Mouse (Mus musculus) liver (tissue): Measurements from ENCODE around the gene Zfr2.
"Not testable (repeated sequence)": the region's sequence is repeated elsewhere in the genome, so short reads cannot be mapped to it uniquely, and the experiment has no call there.

Source experiments
- DNase-seq: peaks from one replicate; pipeline ENCODE4 v3.0.0-alpha.2; 2020; ENCODE audit warnings: mixed read lengths

Zfr2 gene

GRCm38 (mm10) chr10:81202978-81203720 lies 29.8 kb upstream of the Zfr2 start:
- peak; percentile 78 for DNase-seq

GRCm38 (mm10) chr10:81204137-81204536 lies 28.8 kb upstream of the Zfr2 start:
- DNase-seq = no peak

- DNase-seq = no peak
These were observed 22.8 kb upstream of the Zfr2 start for GRCm38 (mm10) chr10:81210154-81210553.

DNA sequence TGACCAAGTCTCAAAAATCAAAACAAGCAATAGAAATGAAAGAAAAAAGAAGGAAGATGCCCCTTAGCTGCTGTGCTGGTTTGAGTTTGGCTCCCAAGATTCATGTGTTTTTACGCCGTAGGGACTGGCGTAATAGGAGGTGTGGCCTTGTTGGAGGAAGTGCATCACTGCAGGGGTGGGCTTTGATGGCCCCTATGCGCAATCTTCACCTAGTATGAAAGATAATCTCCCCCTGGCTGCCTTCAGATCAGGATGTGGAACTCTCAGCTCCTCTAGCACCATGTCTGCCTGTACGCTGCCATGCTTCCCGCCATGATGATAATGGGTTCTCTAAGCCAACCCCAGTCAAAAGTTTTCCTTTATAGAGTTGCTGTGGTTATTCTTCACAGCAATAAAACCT lies 16.7 kb upstream of the Zfr2 start:
- DNase-seq = no peak

DNA sequence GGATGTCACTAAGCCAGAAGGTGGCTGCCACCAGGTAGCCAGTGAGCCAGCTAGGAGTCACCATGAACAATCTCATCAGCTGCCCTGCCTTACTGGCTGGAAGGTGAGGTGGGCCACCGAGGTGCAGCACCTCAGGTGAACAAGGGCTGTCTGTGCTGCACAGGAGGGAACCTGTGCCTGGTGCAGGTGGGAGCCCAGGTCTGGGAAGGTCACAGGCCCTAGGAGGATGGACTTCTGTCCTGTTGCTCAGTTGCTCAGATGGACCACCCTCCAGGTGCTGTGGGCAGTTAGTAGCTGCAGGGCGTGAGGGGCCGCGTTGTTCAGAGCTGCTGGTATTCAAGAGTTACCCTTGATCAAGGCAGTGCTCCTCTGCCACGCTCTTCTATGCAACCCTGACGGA lies 16.1 kb upstream of the Zfr2 start:
- no peak for DNase-seq

DNA sequence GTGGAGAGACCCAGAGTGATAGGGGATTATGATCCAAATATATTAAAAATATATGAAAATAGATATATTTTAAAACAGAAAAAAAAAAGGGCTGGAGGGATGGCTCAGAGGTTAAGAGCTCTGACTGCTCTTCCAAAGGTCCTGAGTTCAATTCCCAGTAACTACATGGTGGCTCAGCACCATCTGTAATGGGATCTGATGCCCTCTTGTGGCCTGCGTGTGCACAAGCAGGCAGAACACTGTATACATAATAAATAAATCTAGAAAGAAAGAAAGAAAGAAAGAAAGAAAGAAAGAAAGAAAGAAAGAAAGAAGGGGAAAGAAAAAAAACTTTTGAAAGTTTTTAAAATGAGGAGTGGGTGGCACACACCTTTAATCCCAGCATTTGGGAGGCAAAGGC lies 15.7 kb upstream of the Zfr2 start:
- DNase-seq = peak; percentile 37

DNA sequence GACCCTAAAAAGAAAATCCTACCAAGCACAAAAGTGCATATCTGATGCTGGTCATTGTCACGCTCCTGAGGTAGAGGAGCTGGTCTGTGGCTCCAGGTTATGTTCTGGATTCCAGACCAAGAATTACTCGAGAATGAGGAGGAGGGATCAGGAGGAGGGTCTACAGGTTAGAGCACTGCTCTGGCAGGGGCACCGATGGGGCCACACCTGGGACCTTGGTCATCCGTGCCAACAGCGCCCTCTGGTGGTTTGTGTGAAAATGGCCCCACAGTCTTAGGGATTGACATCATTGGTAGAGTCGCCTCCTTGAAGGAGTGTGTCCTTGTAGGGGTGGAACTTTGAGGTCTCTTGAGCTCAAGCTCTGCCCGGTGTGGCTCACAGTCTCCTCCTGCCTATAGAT lies 15.0 kb upstream of the Zfr2 start:
- peak; percentile 77 for DNase-seq

DNA sequence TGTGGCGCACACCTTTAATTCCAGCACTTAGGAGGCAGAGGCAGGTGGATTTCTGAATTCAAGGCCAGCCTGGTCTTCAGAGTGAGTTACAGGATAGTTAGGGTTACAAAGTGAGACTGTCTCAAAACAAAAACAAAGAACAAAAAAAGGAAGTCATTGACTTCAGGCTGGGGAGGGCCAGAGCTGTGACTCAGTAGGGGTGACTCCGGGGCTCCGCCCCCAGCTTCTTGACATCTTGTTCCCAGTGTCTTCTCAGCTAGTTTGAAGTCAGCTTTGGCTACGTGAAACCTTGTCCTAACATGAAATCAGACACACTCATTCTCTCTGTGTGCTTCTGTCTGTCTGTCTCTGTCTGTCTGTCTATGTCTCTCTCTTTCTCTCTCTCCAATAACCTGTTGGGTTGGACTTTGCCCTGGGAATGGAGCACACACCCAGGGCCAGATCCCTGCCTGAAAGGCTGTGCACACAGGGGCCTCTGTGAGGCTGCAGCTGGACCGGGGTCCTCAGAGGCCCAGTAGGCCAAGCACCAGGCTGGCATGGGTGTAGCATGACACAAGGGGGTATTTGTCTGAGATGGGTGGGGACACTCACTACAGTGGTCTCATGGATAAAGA lies 11.4 kb upstream of the Zfr2 start:
- DNase-seq = no peak

GRCm38 (mm10) chr10:81223731-81224130 lies 9.2 kb upstream of the Zfr2 start:
- DNase-seq = not testable (repeated sequence)

DNA sequence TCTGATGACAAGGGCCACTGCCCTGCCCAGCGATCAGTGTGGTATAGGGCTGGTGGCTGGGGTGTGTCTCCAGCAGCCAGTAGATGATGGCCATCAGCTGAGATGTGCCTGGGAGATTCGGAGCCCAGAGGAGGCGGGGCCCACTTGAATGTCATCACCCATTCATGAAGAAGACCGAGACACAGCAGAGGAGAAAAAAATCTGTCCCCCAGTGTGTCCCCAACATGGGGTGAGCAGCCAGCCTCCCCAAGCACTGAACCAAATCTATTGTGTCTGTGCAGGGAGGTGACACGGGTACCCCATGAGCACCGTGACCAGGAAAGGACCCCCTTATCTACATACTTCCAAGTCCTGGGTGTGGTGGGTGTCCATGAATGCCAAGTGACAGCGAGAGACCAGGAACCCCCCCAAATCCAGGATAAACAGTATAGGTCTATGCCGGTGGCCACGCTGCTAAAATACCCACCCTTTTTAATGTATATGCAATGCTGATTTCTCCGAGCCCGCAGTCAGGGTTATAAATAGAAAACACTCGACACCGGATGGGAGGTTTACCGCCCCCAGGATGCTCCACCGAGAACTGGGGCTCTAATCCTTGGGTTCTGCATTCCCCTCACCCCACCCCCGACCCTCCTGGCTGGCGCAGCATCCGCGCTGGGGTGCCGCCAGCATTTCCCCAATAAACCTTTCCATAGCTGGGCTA lies 3.1 kb upstream of the Zfr2 start:
- no peak for DNase-seq

- no peak for DNase-seq
These were observed 2.3 kb upstream of the Zfr2 start, which contains the start of gene Atcay for GRCm38 (mm10) chr10:81230438-81231332. TSS of gene Atcay (minus strand) at chr10:81230833.

- DNase-seq = no peak
These were observed 1.5 kb upstream of the Zfr2 start for GRCm38 (mm10) chr10:81231436-81231835.

GRCm38 (mm10) chr10:81233226-81233585 lies 251 bp downstream of the Zfr2 start:
- DNase-seq = no peak

GRCm38 (mm10) chr10:81234206-81234605 lies 1.3 kb downstream of the Zfr2 start:
- no peak for DNase-seq

GRCm38 (mm10) chr10:81236471-81237268 lies 3.7 kb downstream of the Zfr2 start:
- DNase-seq = no peak

- no peak for DNase-seq
These were observed 5.7 kb downstream of the Zfr2 start for GRCm38 (mm10) chr10:81238618-81239017.

DNA sequence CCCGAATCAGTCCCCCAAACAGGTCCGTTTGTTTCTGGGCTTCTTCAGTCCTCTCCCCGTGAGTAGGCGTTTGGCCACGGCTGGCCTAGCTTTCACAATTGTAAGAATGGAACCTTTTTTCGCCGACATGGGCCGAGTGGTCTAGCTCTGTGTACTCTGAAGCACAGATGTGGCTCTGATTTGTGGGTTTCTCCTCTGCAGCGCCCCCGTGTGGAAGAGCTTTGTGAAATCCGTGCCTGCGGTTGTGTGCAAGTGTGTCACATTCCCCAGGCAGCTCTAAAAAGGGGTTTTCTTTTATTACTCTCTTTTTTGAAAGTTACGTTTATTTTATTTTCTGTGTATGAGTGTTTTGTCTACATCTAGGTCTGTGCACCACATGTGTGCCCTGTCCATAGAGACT lies 7.9 kb downstream of the Zfr2 start:
- peak; percentile 62 for DNase-seq

DNA sequence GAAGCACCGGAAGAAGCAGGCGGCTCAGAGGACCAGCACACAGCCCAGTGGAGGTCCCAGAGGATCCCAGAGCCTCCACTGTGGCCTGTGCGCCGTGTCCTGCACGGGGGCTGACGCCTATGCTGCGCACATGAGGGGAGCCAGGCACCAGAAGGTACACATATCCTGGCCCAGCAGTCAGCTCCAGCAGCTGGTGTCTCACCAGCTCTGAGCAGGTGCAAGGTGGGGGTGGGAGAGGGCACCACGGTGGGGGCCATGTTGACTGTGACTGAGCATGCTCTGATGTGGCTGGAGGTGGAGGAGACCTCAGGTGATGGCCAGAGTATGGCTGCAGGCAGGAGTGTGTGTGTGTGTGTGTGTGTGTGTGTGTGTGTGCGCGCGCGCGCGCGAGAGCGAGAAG lies 9.1 kb downstream of the Zfr2 start:
- no peak for DNase-seq

- DNase-seq = no peak
These were observed 11.2 kb downstream of the Zfr2 start for GRCm38 (mm10) chr10:81244146-81244545.

- peak; percentile 72 for DNase-seq
These were observed 11.6 kb downstream of the Zfr2 start for GRCm38 (mm10) chr10:81244595-81244994.

GRCm38 (mm10) chr10:81245166-81245565 lies 12.2 kb downstream of the Zfr2 start:
- no peak for DNase-seq

GRCm38 (mm10) chr10:81247804-81248203 lies 14.8 kb downstream of the Zfr2 start:
- no peak for DNase-seq
